Mouse (Mus musculus): Measurements from ENCODE around the gene Mat2a.
"Not testable (repeated sequence)": the region's sequence is repeated elsewhere in the genome, so short reads cannot be mapped to it uniquely, and the experiment has no call there.

The Mat2a gene

GRCm38 (mm10) chr6:72439355-72440185, at the start of gene Mat2a:
Gene Mat2a (minus strand): TSS chr6:72439558.
- peak; percentile 97 to 98 for DNase-seq (ENCODE audit: low spot score in 2 of 2)

DNA sequence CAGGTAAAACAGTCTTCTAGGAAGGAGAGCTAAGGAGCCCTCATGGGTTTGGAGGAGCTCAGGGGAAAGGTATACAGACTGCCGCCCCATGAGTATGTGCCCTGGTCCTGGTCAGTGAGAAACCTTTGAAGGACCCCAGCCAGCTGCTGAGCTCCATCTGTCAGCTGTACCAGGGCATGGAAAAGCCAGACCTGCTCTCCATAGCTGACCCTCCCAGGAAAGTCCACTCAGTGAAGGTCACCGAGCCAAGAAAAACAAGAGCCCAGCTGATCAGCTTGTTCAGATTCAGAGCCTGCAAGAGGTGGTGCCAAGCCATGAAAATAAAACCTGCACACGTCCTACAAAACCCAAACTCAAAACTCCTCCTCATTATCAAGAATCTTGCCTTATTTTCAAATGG, 49.5 kb upstream of the Mat2a start:
- DNase-seq (ENCODE audit: low spot score in 2 of 2): no peak

- no peak for DNase-seq (ENCODE audit: low spot score in 2 of 2)
Measured at GRCm38 (mm10) chr6:72487282-72487681, 47.9 kb upstream of the Mat2a start.

GRCm38 (mm10) chr6:72486307-72486706, 46.9 kb upstream of the Mat2a start:
- no peak for DNase-seq (ENCODE audit: low spot score in 2 of 2)

- no peak for DNase-seq (ENCODE audit: low spot score in 2 of 2)
Measured at GRCm38 (mm10) chr6:72484887-72485286, 45.5 kb upstream of the Mat2a start.

GRCm38 (mm10) chr6:72482156-72482555, 42.8 kb upstream of the Mat2a start:
- no peak for DNase-seq (ENCODE audit: low spot score in 2 of 2)

DNA sequence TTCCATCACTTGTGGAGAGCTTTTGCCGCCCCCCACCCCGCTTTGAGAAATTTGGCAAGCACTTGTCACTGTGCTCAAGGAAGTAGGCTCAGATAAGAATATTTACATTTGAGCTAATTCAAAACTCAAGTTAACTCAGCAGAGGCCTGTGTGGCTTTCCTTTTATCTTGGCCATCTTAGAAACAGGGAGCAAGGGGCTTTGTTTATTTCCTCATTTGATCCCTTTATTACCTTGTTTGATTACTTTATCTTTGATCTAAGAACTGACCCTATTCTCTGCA, 41.0 kb upstream of the Mat2a start:
- DNase-seq (ENCODE audit: low spot score in 2 of 2): no peak

- no peak for DNase-seq (ENCODE audit: low spot score in 2 of 2)
Measured at GRCm38 (mm10) chr6:72479645-72480421, 40.5 kb upstream of the Mat2a start.

GRCm38 (mm10) chr6:72478691-72479090, 39.3 kb upstream of the Mat2a start:
- not testable (repeated sequence) for DNase-seq (ENCODE audit: low spot score in 2 of 2)

GRCm38 (mm10) chr6:72477621-72478020, 38.3 kb upstream of the Mat2a start:
- no peak for DNase-seq (ENCODE audit: low spot score in 2 of 2)

- no peak for DNase-seq (ENCODE audit: low spot score in 2 of 2)
Measured at GRCm38 (mm10) chr6:72476836-72477235, 37.5 kb upstream of the Mat2a start.

- DNase-seq (ENCODE audit: low spot score in 2 of 2): peak; percentile 55 to 56
Measured at GRCm38 (mm10) chr6:72475221-72475985, 36.0 kb upstream of the Mat2a start.

DNA sequence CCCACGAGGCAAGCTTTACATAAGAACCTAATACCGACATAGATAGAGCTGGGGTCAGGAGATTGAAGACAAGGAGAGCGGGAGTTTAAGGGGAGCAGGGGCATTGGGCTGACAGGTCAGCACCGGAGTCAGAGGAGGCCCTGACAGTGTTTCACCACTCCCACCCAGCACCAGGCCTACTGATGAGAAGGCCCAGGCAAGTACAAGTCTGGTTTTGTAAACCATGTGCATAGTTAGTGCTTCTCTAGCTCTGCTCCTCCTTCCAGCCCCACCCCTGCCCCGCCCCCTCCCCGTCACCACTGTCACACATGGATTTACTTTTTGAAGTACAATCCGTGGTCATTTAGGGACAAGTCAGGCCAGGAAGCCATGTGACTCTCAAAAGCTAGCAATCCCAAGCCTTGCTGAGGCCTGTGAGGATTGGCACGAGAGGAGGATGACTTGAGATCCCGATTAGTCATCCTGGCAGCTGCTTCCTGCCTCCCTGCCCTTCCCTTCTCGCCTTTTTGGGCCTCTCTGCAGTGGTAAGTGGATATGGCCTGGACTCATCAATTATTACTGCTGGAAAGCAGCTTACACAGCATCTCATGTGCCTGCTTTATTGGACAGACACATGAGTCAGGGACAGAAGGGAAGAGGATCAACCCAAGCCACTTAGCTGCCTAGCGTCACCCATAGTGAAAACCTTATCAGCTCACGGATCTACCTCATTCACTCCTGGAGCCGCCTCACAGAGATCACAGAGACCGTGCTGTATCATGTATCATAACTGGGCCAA, 34.1 kb upstream of the Mat2a start:
- DNase-seq (ENCODE audit: low spot score in 2 of 2): peak in 1 of 2 experiments; percentile 9

- no peak for DNase-seq (ENCODE audit: low spot score in 2 of 2)
Measured at GRCm38 (mm10) chr6:72466171-72466570, 26.8 kb upstream of the Mat2a start.

DNA sequence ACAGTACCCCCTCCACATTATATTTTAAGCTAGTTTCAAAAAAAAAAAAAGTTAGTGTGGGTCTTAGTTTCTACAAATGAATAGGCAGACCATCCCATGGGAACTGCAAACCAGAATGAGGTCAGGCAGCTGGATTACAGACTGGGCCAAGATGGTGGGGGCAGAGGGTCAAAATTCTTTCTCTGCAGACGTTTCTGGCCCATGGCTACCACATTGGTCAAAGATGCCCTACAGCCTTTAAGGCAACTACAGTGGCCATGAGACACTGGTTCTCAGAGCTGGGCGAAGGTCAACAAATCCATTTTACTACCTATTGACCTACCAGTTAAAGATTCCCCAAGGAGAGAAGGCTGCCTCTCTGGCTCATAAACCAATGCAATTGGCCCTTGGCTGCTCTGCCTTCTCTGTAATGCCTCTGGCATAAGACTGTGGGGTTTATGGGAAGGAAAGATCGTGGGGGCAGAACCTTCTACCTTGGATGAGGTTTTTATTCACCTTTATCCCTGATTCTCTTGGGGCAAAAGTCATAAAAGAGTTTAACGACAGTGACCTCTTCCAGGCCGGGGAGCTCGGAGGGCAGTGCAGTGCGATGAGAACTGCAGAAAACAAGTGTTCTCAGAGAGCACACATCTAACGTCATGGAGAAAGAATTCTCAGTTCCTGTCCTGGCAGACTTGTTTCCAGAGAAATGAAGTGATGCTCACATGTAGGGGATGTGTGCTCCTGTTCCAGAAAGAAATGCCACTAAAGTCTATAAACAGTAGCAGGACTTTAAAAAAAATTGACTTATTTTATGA, 26.2 kb upstream of the Mat2a start:
- no peak for DNase-seq (ENCODE audit: low spot score in 2 of 2)

GRCm38 (mm10) chr6:72462550-72463257, 23.3 kb upstream of the Mat2a start:
- DNase-seq (ENCODE audit: low spot score in 2 of 2): not testable (repeated sequence)

DNA sequence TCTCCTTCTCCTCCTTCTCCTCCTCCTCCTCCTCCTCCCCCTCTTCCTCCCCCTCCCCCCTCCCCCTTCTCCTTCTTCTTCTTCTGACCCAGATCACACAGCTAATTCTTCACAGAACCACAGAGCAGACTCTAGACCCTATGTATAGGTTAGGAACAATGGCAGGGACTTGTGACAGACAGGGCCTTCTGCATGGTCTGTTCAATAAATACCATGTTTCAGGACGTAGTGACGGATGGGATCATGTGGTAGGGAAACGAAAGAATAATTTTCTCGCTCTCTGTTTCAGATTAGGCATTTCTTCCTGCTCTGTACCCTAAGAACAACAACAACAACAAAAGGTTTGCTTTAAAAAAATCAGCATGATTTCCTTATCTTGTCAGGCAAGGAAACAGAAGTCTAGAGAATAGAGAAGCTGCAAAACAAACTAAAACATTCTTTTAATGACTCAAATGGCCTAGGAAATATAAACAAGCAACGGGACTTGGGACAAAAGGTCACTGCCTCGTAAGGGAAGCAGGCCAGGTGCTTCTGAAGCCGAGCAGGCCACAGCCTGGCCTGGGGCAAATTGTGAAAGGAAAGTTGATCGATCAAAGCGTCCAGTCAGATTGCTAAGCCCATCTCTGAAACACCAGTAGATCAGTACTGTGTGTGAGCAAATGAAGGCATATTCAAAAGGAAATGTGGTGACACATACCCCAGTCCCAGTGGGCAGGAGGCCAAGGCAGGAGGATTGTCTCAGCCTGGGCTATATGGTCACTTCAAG, 20.9 kb upstream of the Mat2a start:
- DNase-seq (ENCODE audit: low spot score in 2 of 2): no peak

DNA sequence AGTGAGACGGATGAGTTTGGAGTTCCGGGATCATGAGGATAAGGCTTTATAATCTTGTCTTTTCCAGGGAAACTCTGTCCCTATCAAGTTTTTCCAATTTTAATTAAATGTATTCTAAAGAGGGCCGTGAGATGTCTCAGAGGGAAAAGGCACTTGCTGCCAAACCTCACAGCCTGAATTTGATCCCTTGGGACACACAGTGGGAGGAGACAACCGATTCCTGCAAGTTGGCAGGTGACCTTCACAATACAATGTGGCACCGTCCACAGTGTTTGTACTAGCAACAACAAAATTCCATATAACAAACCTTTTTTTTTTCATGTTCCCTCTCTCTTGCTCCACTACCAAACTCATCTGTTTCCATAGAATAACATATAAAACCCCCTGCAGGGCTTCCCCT, 19.6 kb upstream of the Mat2a start:
- DNase-seq (ENCODE audit: low spot score in 2 of 2): no peak

DNA sequence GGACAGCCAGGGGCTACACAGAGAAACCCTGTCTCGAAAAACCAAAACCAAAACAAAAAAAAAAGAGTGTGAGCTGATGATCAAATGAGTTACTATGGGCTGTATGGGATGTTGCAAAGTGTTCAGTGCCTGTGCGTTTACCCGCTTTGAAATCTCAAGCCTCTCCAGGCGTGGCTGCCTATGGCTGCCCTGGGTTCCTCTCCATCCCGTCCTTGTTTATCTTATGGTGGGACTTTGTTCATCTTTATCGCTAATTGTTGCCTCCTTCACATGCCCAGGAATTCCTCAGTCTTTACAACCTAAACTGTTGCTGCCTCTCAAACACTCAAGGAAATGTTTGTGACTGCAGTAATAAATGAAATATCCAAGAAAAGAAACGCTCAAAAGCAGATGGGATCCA, 19.1 kb upstream of the Mat2a start:
- DNase-seq (ENCODE audit: low spot score in 2 of 2): no peak
